Mouse (Mus musculus): ENCODE data around the gene Pih1d1. TPM values are rescaled to one million over a fixed set of nuclear protein-coding genes. Genes with fewer than 3 reads are reported as not detected.
A peak's percentile ranks its signal among the peaks of the same experiment; 100 is the strongest.

Pih1d1 gene
- polyA plus RNA-seq, 1 experiment = 46.9 TPM

DNA sequence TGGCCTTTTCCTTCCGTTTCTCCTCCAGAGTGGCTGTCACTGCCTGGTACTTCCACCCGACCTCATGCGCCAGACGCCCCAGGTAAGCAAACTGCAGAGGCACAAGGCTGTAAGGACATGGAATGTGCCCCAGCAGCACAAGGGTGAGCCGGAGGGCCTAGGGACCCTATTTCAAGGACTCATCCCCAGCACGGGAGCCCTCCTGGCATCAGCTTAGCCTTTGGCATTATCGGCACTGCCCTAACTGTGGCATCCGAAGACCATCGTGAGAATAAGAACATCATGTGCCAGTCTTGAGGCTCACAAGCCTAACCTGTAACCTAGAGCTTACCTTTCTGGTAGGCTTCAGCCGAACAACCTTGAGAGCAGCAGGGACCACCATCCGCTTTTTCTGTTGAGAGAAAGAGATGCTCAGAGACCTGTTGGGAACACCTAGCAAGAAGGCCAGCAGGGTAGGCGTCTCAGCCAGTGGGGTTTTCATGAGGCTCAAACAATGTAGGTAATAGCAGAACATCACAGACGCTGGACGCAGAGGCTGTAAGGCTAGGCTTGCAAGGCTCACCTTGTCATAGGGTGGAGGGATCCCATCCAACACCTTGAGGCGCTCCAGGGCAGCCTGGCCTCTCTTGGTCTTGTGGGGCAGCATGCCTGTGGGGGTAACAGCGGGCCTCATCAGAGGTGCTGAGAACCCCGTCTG, 27.8 kb upstream of the Pih1d1 start:
- no peak for TF ChIP-seq CTCF (IDR thresholded peaks at IDR 0.05; ENCODE audit: insufficient read depth, low read length)
- TF ChIP-seq POLR2A (IDR thresholded peaks at IDR 0.05; ENCODE audit: borderline replicate concordance, extremely low read depth, low read depth, low read length) = no peak
- no peak overlapping the region for H3K4me3 ChIP-seq (replicated peaks; ENCODE audit: extremely low read depth, low read depth, low read length)
- no peak for DNase-seq
- WGBS = 70% methylated on average over 17 of the region's 17 CpGs
- H3K4me1 ChIP-seq (ENCODE audit: control insufficient read depth, insufficient read depth, low read length) = peaks cover 17% of the 10 kb centered on the region

GRCm38 (mm10) chr7:45126844-45127699, 27.0 kb upstream of the Pih1d1 start:
- 24% methylated on average over 21 of the region's 21 CpGs for WGBS

DNA sequence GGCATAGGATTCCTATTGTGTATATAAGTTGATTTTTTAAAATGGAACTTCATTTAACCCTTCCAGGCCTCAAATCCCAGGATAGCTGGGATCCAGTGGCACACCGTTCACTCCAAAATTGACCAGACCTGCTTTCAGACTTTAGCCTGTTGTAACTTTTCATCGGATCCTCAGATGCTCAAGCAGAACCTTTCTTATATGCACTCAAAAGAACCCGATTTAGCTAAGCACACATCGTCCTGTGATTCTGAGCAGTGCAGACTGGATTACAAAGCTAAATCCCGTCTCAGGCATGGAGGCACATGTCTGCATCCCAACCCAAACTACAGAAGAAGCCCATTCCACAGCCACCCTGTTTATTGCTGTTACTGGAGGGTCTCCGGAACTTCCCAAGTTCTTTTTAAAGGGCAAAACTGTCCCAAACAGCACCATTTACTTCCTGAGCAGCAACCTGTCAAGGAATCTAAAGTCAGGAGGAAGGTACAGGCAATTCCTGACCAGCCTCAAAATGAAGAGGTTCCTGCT, 26.3 kb upstream of the Pih1d1 start:
- WGBS = under 1% methylated on average over 6 of the region's 6 CpGs
- TF ChIP-seq POLR2A (IDR thresholded peaks at IDR 0.05; ENCODE audit: borderline replicate concordance, extremely low read depth, low read depth, low read length) (no peak), CTCF (IDR thresholded peaks at IDR 0.05; ENCODE audit: insufficient read depth, low read length) (no peak)
- DNase-seq = no peak
- peaks cover 10% of the 10 kb centered on the region for H3K4me1 ChIP-seq (ENCODE audit: control insufficient read depth, insufficient read depth, low read length)
- H3K4me3 ChIP-seq (replicated peaks; ENCODE audit: extremely low read depth, low read depth, low read length) = peak overlapping the region; percentile 93

More at GRCm38 (mm10) chr7:45126844-45127699, 27.0 kb upstream of the Pih1d1 start:
- peaks cover 11% of the 10 kb centered on the region for H3K4me1 ChIP-seq (ENCODE audit: control insufficient read depth, insufficient read depth, low read length)
- no peak overlapping the region for H3K4me3 ChIP-seq (replicated peaks; ENCODE audit: extremely low read depth, low read depth, low read length)
- TF ChIP-seq POLR2A (IDR thresholded peaks at IDR 0.05; ENCODE audit: borderline replicate concordance, extremely low read depth, low read depth, low read length) (no peak), CTCF (IDR thresholded peaks at IDR 0.05; ENCODE audit: insufficient read depth, low read length) (0 out of 2 replicates have a peak, but pooled peaks have one; percentile 0)
- no peak for DNase-seq

GRCm38 (mm10) chr7:45128624-45129246, 25.4 kb upstream of the Pih1d1 start, which contains the start of gene Rpl13a:
TSS of gene Rpl13a (minus strand) at chr7:45128761.
- H3K4me1 ChIP-seq (ENCODE audit: control insufficient read depth, insufficient read depth, low read length) = peaks cover 10% of the 10 kb centered on the region
- H3K4me3 ChIP-seq (replicated peaks; ENCODE audit: extremely low read depth, low read depth, low read length) = peak within 1 kb of the TSS; percentile 93
- TF ChIP-seq POLR2A (IDR thresholded peaks at IDR 0.05; ENCODE audit: borderline replicate concordance, extremely low read depth, low read depth, low read length) (peak; percentile 98), CTCF (IDR thresholded peaks at IDR 0.05; ENCODE audit: insufficient read depth, low read length) (peak; percentile 77)
- DNase-seq = peak; percentile 97
- under 1% methylated on average over 48 of the region's 48 CpGs for WGBS

GRCm38 (mm10) chr7:45129318-45129717, 24.8 kb upstream of the Pih1d1 start:
- 2% methylated on average over 17 of the region's 17 CpGs for WGBS
- Histone ChIP-seq H3K4me3 (replicated peaks; ENCODE audit: extremely low read depth, low read depth, low read length) (peak overlapping the region; percentile 67), H3K4me1 (ENCODE audit: control insufficient read depth, insufficient read depth, low read length) (peaks cover 10% of the 10 kb centered on the region)
- DNase-seq = no peak
- TF ChIP-seq CTCF (IDR thresholded peaks at IDR 0.05; ENCODE audit: insufficient read depth, low read length) (no peak), POLR2A (IDR thresholded peaks at IDR 0.05; ENCODE audit: borderline replicate concordance, extremely low read depth, low read depth, low read length) (no peak)

DNA sequence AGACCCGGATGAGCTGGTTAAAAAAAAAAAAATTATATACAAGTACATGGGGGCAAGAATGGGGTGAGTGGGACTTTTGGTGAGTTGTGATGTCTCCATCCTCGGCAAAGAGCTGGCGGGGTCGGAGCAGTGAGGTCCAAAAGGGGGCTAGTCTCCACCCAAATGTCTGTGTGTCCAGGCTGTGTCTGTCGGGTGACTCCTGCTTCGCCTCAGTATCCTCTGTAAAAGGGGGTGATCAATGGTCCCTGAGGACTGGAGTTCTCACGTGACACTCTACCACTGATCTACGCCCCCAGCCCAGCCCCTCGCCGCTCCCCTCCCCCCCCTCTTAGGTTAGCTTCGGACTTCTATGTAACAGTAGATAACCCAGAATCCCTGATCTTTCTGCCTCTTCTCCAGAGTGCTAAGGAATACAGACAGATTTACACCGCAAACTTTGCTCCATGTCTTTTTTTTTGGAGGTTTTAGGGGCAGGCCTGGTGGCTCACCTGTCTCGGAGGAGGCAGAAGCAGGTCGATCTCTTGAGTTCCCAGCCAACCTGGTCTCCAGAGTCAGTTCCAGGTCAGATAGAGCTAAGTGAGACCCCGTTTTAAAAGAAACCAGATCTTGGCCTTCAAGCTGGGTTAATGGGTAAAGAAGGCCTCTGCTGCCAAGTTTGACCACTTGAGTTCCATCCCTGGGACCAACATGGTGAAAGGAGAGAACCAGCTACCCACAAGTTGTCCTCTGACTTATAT, 24.2 kb upstream of the Pih1d1 start:
- no peak for DNase-seq
- H3K4me3 ChIP-seq (replicated peaks; ENCODE audit: extremely low read depth, low read depth, low read length) = no peak overlapping the region
- WGBS = 71% methylated on average over 15 of the region's 15 CpGs
- TF ChIP-seq POLR2A (IDR thresholded peaks at IDR 0.05; ENCODE audit: borderline replicate concordance, extremely low read depth, low read depth, low read length) (no peak), CTCF (IDR thresholded peaks at IDR 0.05; ENCODE audit: insufficient read depth, low read length) (no peak)
- peaks cover 10% of the 10 kb centered on the region for H3K4me1 ChIP-seq (ENCODE audit: control insufficient read depth, insufficient read depth, low read length)

DNA sequence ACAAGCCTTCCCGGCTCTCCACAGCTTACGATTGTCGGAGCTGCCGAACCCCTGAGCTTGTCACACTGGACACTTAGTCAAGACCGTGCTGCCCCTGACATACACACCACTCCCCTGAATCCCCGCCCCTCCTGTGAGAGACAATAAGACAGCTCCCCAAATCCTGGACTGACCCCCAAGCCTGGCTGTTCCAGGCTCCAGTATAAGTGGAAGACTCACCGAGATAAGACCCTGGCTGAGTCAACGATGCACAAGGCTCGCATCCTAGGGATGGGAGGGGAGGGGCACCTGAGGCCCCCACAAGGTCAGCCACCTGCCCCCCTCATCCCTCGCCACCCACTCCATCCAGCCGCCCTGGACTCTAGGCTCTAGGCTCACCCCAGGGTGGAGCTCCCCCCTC, 22.3 kb upstream of the Pih1d1 start:
- no peak overlapping the region for H3K4me3 ChIP-seq (replicated peaks; ENCODE audit: extremely low read depth, low read depth, low read length)
- no peak for DNase-seq
- TF ChIP-seq CTCF (IDR thresholded peaks at IDR 0.05; ENCODE audit: insufficient read depth, low read length) (no peak), POLR2A (IDR thresholded peaks at IDR 0.05; ENCODE audit: borderline replicate concordance, extremely low read depth, low read depth, low read length) (no peak)
- H3K4me1 ChIP-seq (ENCODE audit: control insufficient read depth, insufficient read depth, low read length) = peaks cover 13% of the 10 kb centered on the region
- 81% methylated on average over 11 of the region's 11 CpGs for WGBS

GRCm38 (mm10) chr7:45133446-45134159, 20.5 kb upstream of the Pih1d1 start:
- 79% methylated on average over 8 of the region's 8 CpGs for WGBS
- Histone ChIP-seq H3K4me3 (replicated peaks; ENCODE audit: extremely low read depth, low read depth, low read length) (no peak overlapping the region), H3K4me1 (ENCODE audit: control insufficient read depth, insufficient read depth, low read length) (peaks cover 8% of the 10 kb centered on the region; the same call in 1 of the 2 replicates)
- DNase-seq = no peak
- TF ChIP-seq POLR2A (IDR thresholded peaks at IDR 0.05; ENCODE audit: borderline replicate concordance, extremely low read depth, low read depth, low read length) = no peak
- peak; percentile 25; the same call in 1 of the 2 replicates for TF ChIP-seq CTCF (IDR thresholded peaks at IDR 0.05; ENCODE audit: insufficient read depth, low read length)
